Mouse (Mus musculus) cerebellum, postnatal 25 days (tissue): ENCODE measurements around the gene Mkrn3.

Experiments
- DNase-seq, 2 experiments: peaks; one replicate each; pipeline ENCODE4 v3.0.0; 2021; ENCODE audit warnings: mixed read lengths in 2 of 2

Mkrn3 gene

GRCm38 (mm10) chr7:62419493-62420360 is at the start of gene Mkrn3:
Gene Mkrn3 (minus strand): TSS chr7:62420139.
- peak; percentile 85 to 88 for DNase-seq

- DNase-seq = peak; percentile 17 to 40
Measured at GRCm38 (mm10) chr7:62463878-62464755, 44.2 kb upstream of the Mkrn3 start, which contains the start of gene Peg12. Gene Peg12 (minus strand): TSS chr7:62464510.

DNA sequence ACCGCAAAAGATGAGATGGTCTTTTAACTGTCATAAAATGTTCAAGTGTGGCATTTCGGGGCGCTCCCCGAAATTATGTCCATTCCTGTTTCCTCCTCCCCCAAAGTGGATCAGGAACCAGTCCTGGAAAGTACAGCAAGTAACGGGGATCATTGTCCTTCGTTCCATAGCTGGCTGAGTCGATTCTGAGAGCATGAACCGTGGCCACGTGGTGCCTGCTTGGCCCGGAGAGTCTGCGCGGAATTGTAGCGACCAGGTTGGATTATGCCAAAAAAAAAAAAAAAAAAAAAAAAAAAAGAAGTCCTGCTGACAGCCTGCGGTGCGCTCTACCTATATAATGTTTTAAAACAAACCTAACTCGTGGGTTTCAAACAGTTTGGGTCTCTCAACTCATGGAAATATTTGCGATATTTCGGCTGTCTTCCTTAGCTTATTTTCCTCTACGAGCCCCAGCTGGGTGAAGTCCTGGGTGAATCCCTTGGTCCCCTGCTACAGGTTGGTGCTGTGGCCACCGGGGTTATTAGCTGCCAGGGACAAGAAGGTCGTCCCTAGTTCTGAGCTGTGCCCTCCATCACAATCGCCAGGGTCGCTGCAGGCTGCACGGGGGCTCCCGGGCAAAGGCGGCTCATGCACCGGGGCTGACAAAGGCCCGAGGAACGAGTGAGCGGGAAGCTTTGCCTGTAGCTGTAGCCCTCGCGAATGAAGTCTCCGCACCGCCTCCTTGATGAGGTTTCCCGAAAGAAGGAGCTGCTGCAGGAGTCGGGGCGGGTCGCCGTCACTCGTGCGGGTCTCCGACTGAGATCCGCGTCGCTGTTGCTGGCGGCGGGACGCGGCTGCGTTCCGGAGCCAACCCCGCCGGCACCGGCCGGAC is 43.3 kb upstream of the Mkrn3 start:
- peak; percentile 14 to 15 for DNase-seq

GRCm38 (mm10) chr7:62462229-62463006 is 42.5 kb upstream of the Mkrn3 start:
- DNase-seq = no peak

DNA sequence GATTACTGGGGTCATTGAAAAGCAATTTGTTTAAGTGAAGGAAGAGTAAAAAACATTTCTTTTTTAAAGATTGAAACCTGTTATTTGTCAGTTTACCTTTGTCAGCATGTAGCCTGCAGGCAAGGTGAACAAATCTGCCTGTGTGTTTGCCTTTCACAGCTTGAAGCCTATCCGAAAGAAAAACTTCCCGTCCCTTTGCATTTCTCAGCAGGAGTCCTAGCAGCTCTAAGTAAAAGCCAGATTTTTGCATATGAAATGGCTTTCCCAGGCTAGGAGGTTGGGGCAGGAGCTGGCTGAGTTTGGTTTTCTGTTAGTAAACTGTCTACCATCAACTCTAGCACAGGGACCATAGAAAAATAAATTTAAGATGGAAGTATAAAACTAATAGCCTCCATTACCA is 32.4 kb upstream of the Mkrn3 start:
- DNase-seq = no peak

GRCm38 (mm10) chr7:62445431-62446165 is 25.7 kb upstream of the Mkrn3 start:
- no peak for DNase-seq

- DNase-seq = no peak
Measured at GRCm38 (mm10) chr7:62436394-62436793, 16.5 kb upstream of the Mkrn3 start.

- DNase-seq = no peak
Measured at GRCm38 (mm10) chr7:62433243-62433642, 13.3 kb upstream of the Mkrn3 start.

DNA sequence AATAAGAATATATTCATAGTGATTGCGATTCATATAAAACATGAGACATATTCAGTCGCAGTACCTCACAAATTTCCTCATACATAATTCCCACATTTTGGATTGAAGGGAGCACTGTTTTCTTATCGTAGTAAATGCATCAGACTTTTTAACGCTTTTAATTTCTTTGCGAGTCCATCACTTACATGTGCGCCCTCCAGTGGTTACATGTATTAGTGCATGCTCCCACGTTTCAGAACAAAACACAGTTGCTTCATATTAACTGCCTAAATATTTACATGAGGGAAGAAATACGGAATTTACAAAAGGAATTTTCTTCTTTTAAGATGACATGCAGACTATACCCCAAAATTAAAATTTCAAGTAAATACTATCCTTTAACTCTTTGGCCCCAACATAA is 8.4 kb upstream of the Mkrn3 start:
- peak; percentile 8 to 42 for DNase-seq

DNA sequence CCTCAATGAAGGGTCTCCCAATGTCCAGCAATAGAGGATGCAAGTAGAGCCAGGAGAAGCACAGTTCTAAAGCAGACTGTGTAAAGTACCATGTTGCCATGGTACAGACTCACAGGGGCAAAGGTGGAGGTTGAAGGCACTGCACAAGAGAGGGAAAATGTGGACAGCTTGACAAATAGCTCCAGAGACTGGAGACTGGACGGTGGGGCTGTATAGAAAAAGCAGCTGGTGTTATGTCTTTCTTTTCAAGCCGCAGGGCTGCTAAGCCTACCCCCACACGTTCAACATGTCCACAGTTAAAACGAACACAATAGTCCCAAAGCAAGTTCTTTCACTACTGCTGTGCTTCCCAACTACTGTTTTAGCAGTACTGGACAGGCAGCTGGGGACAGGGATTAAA is 3.3 kb upstream of the Mkrn3 start:
- DNase-seq = no peak

- peak; percentile 4 for DNase-seq
Measured at GRCm38 (mm10) chr7:62420566-62420965, 627 bp upstream of the Mkrn3 start.

- peak; percentile 15 to 37 for DNase-seq
Measured at GRCm38 (mm10) chr7:62419105-62419492, 840 bp downstream of the Mkrn3 start.

DNA sequence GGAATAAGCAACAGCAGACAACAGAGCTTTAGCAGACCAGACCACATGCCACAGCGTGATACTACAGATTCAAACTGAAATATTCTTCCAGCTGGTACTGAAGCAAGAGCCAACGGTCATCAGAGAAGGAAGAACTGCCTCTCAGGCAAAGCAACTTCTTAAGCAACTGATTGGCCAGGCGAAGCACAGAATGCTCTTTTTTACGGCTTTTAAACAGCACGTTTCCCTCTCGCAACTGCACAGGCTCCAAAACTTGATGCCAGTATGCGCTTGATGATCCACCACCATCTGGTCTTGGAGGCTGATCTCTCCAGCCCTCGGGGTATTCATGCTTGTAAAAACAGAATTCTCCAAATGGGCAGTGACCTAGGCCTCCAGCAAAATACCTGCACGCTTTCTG is 1.6 kb downstream of the Mkrn3 start:
- peak; percentile 4 for DNase-seq

GRCm38 (mm10) chr7:62416173-62416572 is 3.8 kb downstream of the Mkrn3 start:
- DNase-seq = no peak

DNA sequence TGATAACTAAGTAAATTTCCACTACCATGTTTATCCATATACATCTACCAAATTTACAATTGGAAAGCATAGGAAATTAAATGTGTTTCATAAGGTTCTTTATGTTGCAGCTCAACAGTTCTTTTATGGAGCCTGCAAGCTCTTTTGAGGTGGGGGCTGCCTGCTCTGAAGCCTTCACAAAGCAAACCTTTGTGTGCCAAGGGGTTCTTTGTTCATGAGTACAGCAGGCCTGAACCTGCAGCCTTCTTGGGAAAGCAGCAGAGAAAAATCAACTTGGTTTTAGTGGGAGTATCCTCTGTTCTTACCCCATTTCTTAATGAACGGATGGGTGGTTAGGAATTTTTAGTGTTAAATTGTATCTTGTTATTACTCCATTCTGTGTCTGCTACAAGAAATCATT is 4.7 kb downstream of the Mkrn3 start:
- DNase-seq = no peak

- no peak for DNase-seq
Measured at GRCm38 (mm10) chr7:62407803-62408202, 12.1 kb downstream of the Mkrn3 start.

DNA sequence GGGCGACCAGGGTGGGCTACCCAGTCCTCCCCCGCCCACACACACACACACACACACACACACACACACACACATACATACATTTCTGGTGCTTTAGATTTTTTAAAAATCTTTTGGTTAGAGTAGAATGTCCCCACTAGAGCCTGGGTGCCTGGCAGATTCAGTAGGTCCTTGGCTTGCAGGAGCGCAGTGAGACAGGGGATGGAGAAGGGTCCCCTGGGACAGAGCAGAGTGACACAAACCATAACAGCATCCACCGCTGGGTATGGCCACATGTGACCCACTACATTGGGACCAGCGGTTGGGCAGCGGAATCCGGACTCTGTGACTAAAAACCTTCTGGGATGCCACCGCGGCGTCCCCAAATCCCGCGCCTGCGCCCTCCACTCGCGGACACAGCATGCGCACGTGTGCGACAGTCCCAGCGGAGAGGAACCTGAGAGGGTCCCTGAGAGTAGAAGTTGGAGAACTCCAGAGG is 13.3 kb downstream of the Mkrn3 start:
- DNase-seq = peak in 1 of 2 experiments; percentile 3

- no peak for DNase-seq
Measured at GRCm38 (mm10) chr7:62392202-62392601, 27.7 kb downstream of the Mkrn3 start.

GRCm38 (mm10) chr7:62388291-62388690 is 31.6 kb downstream of the Mkrn3 start:
- no peak for DNase-seq

GRCm38 (mm10) chr7:62382391-62382790 is 37.5 kb downstream of the Mkrn3 start:
- DNase-seq = peak; percentile 27 to 50

DNA sequence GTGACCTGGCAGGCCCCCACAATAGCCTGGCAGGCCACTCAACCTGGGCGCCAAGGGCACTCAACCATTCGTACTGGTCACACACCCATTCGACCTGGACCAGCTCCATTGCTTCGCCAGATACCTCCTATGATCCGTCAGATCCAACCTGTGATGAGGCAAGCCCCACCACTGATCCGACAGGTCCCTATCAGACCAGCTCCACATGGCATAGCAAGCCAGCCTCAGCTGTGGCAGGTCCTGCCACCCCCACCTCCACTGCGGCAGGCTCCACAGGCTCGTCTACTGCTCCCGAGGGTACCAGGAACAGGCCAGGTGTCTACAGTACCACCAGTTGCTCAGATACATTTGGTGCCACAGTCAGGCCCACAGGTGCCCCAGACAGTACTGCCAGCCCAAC is 41.4 kb downstream of the Mkrn3 start:
- no peak for DNase-seq
